Mouse (Mus musculus): ENCODE measurements around the gene Gldc.

Gene Gldc

DNA sequence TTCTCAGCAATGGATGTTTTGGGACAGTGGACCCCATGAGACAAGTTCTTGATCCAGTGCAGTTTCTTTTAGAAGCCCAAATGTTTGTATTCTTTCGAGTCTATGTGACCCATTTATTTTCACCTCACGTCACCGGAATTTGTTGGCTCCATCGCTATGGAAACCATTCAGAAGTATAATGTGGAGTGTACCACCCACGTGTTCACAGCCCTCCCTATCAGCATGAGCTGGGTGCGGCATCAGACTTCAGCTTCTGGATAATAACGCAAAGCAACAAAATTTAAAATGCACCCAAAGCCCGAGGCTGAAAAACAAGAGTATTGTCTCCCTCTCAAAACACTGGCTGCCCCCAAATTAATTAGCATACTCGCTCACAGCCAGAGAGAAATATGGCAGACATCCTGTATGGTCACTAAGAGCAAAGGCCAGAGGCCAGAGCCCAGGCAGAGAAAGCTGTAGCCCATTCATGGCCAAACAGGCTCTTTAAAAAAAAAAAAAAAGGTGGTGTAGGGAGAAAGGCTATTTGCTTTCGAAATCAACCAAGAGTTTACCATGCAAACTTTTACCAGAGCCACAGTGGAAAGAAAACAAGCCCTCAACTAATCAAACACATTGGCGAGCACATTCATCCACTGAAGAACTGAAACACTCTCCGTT, 18.1 kb downstream of the Gldc start:
- DNase-seq, result no peak

DNA sequence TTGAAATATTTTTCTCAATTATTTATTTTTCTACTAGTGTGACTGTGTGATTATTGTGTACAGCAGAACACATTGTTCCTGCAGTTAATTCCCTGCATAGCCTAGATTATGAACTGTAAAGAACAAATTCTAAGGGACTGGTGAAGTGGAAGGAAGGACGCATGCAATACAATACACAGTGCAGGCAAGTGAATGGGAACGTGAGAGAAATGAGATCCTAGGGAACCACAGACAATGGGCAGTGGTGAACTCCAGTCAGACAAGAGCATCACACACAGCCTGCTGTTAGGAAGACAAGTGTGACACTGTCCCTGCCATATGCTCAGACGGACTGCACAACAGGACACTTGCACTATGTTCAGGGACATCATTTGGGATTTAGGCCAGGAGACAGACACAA, 21.5 kb downstream of the Gldc start:
- no peak for DNase-seq

DNA sequence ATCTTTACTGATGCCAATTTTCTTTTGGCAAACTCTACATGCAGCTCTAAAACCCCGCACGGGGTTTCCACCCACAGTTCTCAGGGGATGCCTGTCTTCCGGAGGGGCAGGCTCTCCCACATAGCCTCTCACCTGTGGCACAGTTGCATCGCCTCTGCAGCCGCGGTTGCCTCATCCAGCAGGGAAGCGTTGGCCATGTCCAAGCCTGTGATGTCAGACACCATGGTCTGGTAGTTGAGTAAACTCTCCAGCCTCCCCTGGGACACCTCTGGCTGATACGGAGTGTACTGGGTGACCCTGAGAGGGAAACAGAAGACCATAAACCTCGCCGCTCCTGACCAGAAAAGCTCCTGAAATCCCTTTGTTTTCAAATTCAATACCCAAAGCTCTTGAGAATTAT, 23.9 kb downstream of the Gldc start:
- no peak for DNase-seq

DNA sequence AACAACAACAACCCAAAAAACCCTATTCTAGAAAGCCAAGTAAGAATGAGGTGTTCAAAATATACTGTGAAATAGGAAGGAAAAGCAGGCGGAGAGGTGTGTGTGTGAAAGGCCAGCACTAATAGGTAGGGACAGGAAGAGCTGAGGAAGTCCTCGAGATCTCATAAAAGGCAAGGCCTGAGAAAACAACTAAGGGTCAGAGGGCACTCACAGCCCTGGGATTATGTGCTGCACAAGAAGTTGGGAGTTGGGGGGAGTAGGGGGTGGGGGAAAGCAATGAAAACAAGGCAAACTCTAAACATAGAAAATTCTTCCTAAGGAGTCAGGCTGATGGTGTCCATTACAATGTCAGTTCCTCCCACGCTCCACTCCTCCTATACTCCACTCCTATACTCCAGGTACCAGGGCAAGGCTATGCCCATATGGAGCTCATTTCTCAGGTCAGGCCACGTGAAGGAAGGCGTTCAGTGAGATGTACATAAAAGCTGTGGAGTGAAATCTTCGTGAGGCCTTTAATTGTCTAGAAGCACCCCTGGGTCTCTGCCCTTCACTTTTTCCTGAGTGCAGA, 25.9 kb downstream of the Gldc start:
- no peak for DNase-seq

DNA sequence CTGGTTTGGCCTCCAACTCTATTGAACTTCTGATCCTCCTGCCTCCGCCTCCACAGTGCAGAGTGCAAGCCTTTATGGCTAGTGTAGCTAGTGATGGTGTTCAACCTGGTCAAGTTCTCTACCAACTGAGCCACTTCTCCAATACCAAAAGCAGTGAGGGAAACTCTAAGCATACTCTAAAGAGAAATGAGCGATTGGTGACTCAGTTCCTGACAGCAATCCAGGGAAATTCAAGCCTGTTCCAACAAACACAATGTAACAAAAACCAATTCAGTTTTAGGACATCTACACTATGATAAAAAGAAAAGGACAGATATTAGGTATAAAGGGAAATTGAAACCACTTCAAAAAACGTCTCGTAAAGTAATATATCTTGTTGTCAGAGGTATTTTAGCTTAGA, 27.9 kb downstream of the Gldc start:
- DNase-seq, result no peak

DNA sequence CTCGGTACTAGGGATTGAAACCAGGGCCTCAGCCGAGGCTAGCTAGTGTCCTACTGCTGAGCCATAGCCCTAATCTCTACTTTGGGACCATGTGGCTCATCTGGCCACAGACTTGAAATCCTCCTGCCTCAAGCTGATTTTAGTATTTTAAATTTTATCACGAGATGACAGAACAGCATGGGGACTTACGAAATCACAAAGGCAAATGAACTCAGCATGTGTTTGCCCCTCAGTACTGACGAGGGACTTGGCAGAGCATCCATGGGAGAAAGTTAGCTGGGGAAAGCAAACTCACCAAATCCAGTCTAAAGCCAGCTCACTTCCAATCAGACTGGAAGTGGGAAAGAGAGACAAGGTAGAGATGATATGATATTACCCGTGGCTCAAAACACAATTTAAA, 28.5 kb downstream of the Gldc start:
- DNase-seq, result no peak

DNA sequence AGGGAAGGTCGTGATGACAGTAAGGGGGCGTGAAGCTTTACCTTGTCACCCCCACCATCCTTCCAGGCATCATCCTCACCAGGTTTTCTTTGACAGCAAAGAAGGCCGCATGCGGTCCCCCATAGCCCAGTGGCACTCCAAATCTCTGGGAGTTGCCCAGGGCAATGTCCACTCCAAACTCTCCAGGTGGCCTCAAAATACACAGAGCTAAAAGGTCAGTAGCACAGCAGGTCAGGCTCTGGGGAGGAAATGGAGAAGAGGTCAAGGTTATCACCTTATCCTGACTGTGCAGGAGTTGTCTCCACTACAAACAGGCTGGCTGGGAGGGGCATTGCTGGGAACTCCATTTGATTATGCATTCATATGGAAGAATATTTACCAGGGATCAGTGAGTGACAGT, 30.1 kb downstream of the Gldc start:
- no peak for DNase-seq

DNA sequence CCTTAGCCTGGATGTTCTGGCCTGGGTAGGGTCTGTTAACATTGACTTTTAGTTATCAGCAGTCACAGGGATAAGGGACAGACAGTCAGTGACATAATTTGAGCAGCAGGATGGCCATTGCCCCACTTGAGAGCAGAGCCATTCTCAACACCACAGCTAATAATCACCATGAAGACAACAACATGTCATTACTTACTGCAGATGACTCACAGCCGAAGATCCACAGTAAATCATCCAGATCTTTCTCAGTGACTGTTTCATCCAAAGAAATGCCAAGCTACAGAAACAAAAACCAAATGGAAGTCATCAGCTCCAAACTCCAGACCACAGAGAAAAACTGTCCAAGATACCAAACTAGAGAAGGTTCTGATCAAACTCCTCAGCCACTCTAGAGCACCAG, 38.9 kb downstream of the Gldc start:
- DNase-seq, result peak; percentile 40

DNA sequence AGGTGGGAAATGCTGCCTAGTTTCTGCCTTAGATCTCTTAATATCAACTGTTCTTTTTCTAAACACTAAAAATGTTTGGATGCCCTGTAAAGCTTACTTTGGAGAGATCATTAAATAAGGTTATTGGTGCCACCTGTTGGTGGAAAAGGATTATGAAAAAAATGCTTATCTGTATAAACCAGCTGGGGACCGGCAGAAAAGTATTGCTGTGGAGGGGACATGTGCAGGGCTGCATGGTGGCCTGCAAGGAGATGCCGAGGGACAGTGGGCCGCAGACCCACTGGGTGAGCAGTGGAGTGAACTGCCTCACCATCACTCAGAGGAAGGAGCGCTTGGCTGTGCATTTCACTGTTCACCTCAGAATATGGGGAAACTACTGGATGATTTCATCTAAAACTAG, 47.1 kb downstream of the Gldc start:
- DNase-seq, result peak; percentile 34

DNA sequence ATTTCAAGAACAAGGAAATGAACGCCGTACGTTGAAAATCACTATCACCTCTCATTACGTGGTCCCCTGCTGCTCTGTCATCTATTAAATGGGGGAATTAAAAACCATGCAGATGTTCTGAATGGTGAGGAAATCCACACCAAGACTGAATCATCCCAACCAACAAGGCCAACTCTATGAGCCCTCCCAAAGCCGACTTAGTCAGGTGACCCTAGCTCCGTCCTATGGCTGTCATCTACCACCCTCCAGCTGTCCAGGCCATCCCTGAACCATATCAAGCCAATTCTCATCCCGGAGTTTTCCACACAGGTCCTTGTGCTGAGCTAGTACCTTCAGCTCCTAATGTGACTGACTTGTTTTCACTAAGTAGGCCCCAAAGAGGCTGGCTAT, 49.6 kb downstream of the Gldc start:
- DNase-seq, result no peak

DNA sequence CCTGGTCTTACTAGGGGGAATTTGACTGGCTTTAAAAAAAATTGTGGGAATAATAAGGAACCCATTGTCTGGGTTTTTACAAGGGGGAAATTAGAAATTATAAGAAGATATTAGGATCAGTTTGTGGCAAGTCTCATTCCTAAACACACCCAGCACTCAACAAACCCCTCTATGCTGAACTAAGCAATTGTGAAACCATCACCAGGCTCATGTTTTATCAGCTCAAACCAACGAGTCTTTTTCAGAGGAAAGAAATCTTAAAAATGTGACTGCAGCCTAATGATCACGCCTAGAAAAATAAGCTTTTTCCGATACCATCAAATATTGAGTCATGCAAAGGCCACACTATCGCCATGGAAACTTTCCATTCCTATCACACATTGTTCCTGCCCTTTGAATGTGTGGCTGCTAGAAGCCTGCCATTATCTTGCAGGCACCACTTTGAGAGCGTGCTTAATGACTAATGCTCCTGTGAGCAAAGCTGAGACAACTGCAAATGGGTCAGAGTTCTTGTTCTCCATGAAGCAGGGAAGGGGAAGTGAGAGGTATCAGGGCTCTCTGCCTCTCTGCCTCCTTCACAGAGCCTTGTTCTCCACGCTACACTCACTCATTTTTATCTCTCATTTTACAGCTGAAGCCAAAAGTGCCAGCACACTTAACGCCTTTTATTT, 50.1 kb downstream of the Gldc start:
- DNase-seq, result no peak

DNA sequence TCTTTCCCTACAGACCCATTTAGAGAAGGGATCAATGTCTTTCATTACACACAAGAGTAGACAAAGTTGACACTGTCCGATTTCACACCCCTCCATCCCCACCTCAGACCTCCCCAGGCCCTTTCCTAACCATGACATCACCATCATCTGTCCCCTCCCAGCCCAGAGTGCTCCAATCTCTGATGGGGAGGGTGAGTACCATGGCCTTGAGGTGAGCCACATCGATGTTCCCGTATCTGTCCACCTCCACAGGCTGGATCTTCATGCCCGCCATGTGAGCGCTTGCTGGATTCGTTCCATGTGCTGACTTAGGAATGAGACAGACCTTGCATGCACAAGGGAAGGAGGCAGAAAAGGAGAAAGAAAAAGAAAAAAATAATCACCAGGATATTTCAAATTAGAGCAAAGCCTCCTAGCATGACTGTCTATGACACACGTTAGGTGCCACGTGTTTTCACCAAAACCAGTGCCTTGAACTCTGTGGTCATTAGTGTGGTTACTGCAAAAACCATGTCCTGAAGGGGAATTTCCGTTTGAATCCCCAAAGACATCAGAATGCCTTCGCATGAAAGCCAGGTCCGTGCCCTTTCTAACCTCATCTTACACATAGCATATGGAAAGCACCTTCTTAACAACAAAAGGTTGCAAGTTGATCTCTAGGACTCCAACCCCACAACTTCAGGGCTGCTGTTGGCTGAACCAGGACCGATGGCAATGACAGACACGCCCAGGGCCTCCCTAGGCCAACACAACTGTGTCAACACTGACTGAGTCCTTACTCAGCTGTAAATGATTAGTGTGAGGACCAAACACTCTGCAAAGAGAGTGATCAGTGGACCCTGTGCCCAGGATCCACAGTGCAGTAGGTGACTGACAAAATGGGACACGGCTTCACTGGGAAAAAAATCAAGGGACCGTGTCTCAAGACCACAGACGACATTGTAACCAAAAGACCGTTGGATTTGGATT, 56.6 kb downstream of the Gldc start:
- DNase-seq, result no peak

DNA sequence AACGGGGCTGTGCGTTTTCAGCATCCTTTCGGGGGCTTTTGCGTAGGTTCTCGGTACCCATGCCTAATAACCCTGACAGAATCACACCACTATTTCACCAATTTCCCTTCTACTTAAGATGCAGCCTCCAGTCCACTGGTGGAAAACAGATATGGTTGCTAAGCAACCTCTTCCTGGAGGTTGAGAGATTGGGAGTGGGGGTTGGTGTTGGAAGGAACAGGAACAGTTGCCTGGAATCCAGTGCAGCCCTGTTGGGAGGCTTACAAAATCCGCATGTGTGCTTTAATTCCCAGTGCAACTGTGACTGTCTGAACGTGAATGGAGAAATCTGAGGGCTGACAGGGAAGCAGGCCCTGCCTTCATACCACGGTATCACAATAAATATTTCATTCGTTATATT, 57.5 kb downstream of the Gldc start:
- DNase-seq, result no peak

DNA sequence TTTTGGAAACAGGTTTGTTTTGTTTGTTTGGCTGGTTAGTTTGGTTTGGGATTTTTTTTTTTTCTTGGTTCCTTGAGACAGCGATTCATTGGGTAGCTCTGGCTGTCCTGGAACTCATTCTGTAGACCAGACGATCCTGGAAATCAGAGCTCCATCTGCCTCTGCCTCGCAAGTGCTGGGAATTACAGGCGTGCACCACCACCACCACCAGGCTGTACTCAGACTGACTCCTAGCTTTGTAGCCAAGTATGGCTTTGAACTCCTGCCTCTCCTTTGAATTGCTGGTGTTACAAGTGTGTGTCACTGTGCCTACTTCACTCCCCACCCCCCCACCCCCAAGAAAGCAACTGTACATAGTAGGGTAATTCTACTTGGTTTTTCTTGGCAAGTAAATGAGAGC, 58.0 kb downstream of the Gldc start:
- no peak for DNase-seq

DNA sequence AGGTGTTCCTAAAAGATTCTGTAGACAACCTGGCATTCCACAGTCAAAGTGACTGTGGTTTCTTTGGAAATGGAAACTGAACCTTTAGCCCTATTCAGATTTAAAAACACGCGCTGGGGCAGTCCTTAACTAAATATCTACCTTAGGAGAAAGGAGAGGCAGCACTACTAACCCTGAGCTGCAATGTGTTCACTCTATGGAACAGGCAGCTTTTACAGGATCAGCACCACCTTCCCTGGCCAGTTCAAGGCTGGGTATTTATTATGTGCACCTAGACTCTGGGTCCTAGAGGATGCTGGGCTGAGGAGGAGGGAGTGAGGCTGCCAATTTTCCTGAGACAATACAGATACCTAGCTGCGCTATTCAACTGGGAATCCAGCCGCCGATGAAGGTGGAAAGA, 59.6 kb downstream of the Gldc start:
- DNase-seq, result no peak

DNA sequence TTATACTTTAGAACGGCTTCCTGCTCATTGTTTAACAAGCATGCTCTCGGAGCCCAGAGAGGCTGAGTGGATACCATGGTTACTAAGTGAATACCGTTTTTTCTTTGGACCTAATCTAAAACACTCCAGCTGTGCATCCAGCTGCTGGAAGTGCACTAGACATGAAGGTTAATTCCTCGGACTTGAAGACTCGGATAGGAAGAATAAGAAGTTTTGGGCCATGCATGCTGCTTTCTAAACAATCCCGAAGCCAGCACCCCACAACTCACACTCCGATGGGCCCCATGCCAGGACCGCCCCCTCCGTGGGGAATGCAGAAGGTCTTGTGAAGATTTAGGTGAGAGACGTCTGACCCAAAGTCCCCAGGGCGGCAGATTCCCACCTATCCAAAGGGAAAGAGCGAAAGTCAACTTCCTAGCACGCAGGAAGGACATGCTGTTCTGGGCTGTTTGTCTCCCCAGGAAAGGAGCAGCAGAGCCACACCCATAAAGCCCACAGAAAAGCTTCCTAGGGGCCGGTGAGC, 60.2 kb downstream of the Gldc start:
- DNase-seq, result peak; percentile 25

DNA sequence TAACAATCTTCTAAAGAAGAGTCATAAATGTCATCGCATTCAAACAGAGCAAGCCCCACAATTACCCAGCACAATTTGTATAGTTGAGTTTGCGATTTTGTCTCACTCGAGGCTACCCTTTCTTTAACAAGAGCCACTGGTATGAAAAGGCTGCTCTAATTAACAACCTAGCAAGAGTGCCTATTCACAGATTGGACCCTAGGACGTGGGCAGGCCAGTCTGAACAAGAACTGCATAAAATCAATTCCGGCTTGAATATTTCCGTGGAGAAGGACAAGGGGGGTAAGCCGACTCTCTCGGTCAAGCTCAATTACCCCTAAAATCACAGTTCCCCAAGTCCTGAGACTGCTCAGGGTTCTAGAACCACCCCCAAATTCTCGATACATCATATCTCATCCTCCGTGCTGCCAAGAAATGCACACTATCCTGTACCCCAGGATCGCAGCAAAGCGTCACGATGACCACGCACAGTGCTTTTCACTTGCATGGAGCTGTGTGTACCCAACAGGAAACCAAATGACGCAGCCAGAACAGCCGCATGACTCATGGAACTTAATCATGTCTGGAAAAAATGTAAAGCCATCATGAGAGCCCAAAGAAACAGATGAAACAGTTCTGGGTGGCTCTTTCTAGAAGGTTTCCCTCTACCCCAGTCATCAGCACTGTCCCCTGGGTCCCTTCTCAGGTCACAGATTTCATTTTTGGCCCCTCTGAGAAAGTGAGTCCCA, 62.1 kb downstream of the Gldc start:
- no peak for DNase-seq

DNA sequence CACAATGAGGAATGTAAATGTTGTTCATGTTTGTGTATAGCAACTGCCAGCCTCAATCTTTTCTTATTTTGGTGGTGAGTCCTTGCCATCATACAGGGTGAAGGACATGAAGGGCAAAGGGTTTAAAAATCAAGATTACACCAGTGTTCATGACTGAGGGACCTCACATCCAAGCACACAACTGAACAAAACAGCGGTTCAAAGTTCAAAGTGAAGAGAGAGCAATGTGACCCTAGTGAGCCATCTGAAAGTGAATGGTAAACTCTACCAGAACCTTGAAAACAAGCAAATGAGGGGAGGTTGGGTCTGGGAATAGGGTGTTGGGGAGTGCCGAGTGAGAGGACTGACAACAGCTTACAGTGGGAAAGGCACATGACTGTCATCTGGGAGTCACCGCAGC, 63.8 kb downstream of the Gldc start:
- DNase-seq, result no peak

DNA sequence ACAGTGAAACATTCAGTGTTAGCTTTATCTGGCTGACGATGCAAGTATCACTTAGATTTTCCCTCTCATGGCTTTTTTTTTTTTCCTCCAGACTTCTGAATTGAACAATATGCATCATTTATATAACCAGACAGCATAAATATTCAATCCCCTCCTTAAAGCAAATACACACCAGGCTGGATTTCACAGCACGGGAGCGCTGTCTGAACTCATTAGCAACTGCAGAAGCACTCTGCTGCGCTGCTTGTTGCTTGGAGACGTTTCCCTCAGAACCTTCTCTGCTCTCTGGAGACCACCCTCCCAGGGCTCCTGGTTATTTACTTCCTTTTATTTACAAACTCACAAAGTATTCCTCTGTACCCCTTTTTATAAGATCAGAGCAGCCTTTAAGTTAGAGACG, 66.1 kb downstream of the Gldc start:
- no peak for DNase-seq

DNA sequence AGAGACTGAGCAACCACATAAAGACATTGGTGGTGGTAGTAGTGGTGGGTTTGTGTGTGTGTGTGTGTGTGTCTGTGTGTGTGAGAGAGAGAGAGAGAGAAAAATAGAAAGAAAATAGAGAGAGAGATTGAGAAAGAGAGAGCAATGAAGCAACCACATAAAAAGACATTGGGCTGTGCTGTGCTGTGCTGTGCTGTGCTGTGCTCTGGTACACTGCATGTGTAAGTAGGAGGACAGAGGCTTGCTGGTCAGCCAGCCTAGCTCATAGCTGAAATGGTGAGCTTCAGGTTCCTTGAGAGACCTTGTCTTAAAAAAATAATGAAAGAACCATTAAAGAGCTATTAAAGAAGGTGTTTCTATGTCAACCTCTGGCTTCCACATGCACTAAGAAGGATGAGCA, 66.6 kb downstream of the Gldc start:
- no peak for DNase-seq

DNA sequence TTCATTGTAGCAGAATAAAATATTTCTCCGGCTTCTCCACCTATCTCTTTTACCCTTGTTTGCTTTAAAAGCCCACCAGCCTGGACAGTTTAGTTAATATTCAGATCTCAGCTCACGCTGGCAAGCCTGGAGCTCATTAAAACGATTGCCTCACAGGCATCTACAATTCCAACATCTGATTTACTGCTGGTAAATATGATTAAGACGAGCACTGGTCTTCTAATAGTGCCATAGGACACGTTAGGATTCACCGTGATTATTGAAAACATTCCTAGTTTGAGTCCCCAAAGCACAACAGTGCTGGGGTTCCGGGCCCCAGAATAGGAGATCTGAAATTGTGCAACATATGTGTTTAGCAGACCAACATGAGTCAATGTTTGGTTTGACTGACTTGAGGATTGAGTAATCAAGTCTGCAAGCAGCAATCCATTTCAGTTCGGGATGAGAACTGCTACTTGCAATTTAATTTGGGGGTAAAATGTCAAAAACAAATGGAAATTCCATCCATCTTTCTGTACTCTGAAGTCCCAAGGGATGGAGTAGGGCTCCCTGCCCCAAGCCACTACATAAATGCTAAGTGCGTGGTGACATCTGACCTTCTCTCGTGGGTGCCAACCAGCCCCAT, 67.9 kb downstream of the Gldc start:
- no peak for DNase-seq

Data from lung, postnatal 10 days (tissue).